Mouse (Mus musculus): ENCODE measurements around the gene C1rl.
A peak's percentile ranks its signal among the peaks of the same experiment; 100 is the strongest.
"Not testable (repeated sequence)": the region's sequence is repeated elsewhere in the genome, so short reads cannot be mapped to it uniquely, and the experiment has no call there.

The C1rl gene

GRCm38 (mm10) chr6:124472801-124473200 is 20.1 kb upstream of the C1rl start:
- DNase-seq (ENCODE audit: low spot score), result peak; percentile 35

GRCm38 (mm10) chr6:124474621-124475020 is 18.3 kb upstream of the C1rl start:
- no peak for DNase-seq (ENCODE audit: low spot score)

GRCm38 (mm10) chr6:124475335-124476075 is 17.4 kb upstream of the C1rl start:
- DNase-seq (ENCODE audit: low spot score), result not testable (repeated sequence)

GRCm38 (mm10) chr6:124476216-124476615 is 16.7 kb upstream of the C1rl start:
- DNase-seq (ENCODE audit: low spot score), result no peak

GRCm38 (mm10) chr6:124476796-124477195 is 16.1 kb upstream of the C1rl start:
- DNase-seq (ENCODE audit: low spot score), result no peak

DNA sequence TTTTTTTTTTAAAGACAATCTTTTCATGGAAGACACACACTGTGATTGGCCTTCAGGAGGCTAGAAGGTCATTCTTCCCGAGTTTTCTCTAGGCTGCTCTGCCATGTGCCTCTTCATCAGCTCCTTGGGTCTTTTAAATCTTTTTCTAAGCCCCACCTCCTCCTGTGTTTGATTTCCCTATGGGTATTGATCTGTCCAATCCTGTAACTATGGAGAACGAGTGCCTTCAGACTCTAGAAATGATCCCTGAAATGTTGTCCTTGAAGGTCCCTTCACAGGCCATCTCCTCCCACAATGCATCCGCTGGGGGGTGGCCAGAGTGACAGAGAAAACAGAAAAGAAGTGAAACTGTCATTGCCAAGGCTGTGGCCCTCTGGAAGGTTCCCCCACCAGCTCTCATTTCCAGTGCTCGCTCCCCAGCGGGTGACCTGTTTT is 15.7 kb upstream of the C1rl start:
- no peak for DNase-seq (ENCODE audit: low spot score)

- DNase-seq (ENCODE audit: low spot score), result no peak
Observed at GRCm38 (mm10) chr6:124477922-124478651, 14.8 kb upstream of the C1rl start.

DNA sequence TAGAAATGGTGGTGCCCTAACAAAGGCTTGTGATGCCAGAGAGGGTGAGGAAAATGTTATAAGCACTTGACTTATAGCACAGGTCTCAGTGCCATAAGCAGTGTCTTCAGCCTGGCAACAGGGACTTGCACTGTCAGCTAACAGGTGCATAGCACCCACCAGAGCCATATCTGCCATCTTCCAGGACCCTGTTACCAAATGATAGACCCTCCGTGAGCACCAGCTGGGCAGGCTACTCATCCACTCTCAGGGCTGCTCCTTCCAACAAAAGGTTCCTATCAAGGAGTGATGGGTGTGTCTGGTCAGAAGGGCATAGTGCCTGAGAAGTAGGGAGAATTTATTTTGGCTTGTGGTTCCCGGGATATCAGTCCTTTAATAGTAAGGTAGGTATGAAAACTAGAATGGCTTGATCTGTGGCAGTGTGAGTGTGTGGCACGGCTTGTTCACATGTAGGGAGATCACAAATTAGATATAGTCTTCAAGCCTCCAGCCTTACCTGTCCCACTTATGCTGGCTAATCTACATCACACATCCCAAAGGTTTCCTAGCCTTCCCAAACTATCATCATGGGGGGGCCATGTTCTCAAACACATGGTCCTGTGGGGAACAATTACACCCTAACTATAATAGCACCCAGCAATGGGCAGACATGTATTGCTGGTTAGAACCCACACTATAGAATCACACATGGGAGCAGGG is 13.9 kb upstream of the C1rl start:
- no peak for DNase-seq (ENCODE audit: low spot score)

DNA sequence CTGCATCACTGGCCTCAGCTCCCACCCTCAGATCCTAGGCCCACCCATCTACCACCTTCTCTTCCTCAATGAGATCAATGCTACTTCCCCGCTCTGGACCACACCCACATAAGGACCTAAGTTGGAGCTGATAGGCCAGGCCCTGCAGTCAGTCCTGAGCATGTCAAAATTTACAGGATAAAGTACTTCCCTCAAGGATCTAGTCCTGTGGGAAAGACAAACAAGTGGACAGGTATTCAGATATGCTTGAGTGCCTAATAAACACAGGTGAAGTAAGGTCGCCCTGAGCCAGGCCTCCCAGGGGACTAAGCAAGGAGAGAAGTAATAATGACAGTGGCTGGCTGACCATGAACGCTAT is 13.4 kb upstream of the C1rl start:
- no peak for DNase-seq (ENCODE audit: low spot score)

GRCm38 (mm10) chr6:124480295-124480694 is 12.6 kb upstream of the C1rl start:
- DNase-seq (ENCODE audit: low spot score), result peak; percentile 78

GRCm38 (mm10) chr6:124481571-124481970 is 11.3 kb upstream of the C1rl start:
- peak; percentile 78 for DNase-seq (ENCODE audit: low spot score)

DNA sequence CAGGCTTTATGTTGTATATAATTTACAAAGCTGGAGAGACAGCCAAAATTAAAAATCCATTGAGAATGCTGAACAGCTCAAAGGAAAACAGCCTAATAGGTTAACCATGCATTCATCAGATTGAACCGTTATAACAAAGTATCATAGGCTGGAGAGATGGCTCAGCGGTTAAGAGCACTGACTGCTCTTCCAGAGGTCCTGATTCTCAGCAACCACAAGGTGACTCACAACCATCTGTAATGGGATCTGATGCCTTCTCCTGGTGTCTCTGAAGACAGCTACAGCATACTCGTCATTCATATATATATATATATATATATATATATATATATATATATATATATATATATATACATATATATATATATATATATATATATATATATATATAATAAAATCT is 9.1 kb upstream of the C1rl start:
- DNase-seq (ENCODE audit: low spot score), result not testable (repeated sequence)

- no peak for DNase-seq (ENCODE audit: low spot score)
Observed at GRCm38 (mm10) chr6:124484851-124485250, 8.1 kb upstream of the C1rl start.

GRCm38 (mm10) chr6:124485414-124486144 is 7.3 kb upstream of the C1rl start:
- peak; percentile 71 for DNase-seq (ENCODE audit: low spot score)

- no peak for DNase-seq (ENCODE audit: low spot score)
Observed at GRCm38 (mm10) chr6:124487509-124487908, 5.4 kb upstream of the C1rl start.

- DNase-seq (ENCODE audit: low spot score), result no peak
Observed at GRCm38 (mm10) chr6:124488952-124489351, 4.0 kb upstream of the C1rl start.

DNA sequence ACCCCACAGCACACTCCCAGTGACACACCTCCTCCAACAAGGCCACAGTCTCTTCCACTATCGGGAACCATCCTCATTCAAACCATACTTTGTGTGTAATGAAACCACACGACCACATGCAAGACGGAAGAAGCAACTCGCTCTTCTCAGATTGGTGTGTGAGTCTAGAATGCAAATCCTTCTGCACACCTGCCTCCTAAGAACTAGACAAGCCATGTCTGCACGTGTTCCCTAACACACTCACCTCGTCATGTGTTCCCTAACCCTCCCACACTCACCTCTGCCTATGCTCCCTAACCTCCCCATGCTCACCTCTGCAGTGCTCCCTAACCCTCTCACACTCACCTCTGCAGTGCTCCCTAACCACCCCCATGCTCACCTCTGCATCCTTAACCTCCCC is 1.5 kb upstream of the C1rl start:
- DNase-seq (ENCODE audit: low spot score), result no peak

GRCm38 (mm10) chr6:124493886-124494285 is 973 bp downstream of the C1rl start:
- DNase-seq (ENCODE audit: low spot score), result no peak

DNA sequence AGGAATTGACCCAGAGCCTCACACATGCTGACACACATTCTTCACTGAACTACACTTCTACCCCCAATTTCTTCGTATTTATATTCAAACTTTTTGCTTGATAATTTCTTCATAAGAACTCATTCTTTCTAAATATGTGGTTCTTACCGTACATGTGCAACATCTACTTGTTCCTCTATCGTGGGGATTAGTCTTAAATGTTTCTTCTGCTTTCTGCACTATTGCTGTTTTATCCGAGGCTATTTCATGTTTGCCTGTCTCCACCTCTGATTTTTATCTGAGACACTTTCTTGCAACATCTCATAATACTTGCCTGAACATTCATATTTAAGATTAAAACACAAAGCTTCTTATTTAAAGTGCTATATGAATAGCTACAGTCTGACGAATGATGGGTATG is 3.1 kb downstream of the C1rl start:
- no peak for DNase-seq (ENCODE audit: low spot score)

GRCm38 (mm10) chr6:124499914-124500566 is 7.1 kb downstream of the C1rl start:
- DNase-seq (ENCODE audit: low spot score), result no peak

GRCm38 (mm10) chr6:124501473-124501872 is 8.6 kb downstream of the C1rl start:
- no peak for DNase-seq (ENCODE audit: low spot score)

DNA sequence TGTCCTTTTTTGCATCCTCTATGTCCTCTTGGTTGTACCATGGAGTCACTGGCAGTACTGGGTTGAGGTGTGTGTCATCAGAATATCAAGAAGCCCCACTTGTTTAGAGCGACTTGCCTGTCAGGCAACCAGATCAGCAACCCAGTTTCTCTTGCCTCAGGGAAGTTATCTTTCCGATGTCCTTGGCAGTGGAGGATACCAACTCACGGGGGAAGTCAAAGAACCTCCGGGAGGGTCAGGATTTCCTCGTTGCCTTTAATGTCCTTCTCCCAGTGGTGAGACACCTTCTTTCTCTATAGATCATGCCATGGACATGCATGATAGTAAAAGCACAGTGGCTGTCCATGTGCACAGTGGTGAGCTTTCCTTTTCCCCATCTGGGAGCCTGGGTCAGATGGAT is 9.1 kb downstream of the C1rl start:
- no peak for DNase-seq (ENCODE audit: low spot score)

All from retina, embryonic 14.5 days (tissue).